Mouse (Mus musculus): ENCODE measurements around the gene Ddah2. TPM values are rescaled to one million over a fixed set of nuclear protein-coding genes. Genes with fewer than 3 reads are reported as not detected.

Gene Ddah2
- polyA plus RNA-seq, 1 experiment, result 54.0 TPM

GRCm38 (mm10) chr17:35104754-35105153 is 45.9 kb downstream of the Ddah2 start:
- no peaks in the 10 kb centered on the region for H3K27me3 ChIP-seq (ENCODE audit: control insufficient read depth, insufficient read depth, low read length)
- no peak for TF ChIP-seq POLR2A (IDR thresholded peaks at IDR 0.05; ENCODE audit: control insufficient read depth, extremely low read depth, insufficient read depth, low read length, poor library complexity)
- H3K4me1 ChIP-seq (replicated peaks; ENCODE audit: control insufficient read depth, insufficient read depth, low read length), result peaks cover 2% of the 10 kb centered on the region; the same call in 1 of the 2 replicates
- H3K4me3 ChIP-seq (ENCODE audit: control insufficient read depth, insufficient read depth, low read length), result no peak overlapping the region
- no peak overlapping the region for H3K27ac ChIP-seq (ENCODE audit: control insufficient read depth, insufficient read depth, low read length)
- no peak for DNase-seq
- peaks cover 28% of the 10 kb centered on the region for H3K36me3 ChIP-seq (ENCODE audit: control insufficient read depth, insufficient read depth, low read length)
- 85% methylated on average over 6 of the region's 6 CpGs for WGBS

DNA sequence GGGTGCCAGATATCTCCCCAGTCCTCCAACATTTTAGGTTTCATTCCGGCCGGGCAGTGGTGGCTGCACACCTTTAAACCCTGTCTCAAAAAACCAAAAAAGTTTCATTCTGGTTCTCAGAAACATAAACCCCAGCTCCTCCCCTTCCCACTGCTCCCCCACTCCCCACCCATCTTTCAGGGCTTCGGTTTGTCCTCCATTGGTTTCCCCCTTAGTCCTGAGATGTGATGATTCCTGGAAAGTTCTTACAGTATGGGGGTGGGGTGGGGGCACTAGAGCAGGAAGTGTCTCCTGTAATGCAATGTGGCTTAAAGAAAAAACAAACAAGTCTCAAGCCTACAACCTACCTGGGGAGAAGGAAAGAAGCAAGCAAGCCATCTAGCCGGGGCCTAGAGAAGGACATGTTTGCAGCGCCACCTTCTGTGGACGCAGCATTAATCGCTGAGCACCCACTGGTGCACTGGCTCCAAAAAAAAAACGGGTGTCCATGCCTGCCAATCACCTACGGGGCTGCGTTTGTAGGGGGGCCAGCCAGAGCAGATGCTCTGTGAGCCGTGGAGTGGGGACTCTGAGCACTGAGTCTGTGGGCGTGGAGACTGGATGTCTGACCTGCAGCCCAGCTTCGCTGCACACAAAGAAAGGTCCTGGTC is 47.0 kb downstream of the Ddah2 start:
- peaks cover 2% of the 10 kb centered on the region; the same call in 1 of the 2 replicates for H3K4me1 ChIP-seq (replicated peaks; ENCODE audit: control insufficient read depth, insufficient read depth, low read length)
- H3K4me3 ChIP-seq (ENCODE audit: control insufficient read depth, insufficient read depth, low read length), result no peak overlapping the region
- H3K27me3 ChIP-seq (ENCODE audit: control insufficient read depth, insufficient read depth, low read length), result no peaks in the 10 kb centered on the region
- no peak overlapping the region for H3K27ac ChIP-seq (ENCODE audit: control insufficient read depth, insufficient read depth, low read length)
- DNase-seq, result peak; percentile 30
- TF ChIP-seq POLR2A (IDR thresholded peaks at IDR 0.05; ENCODE audit: control insufficient read depth, extremely low read depth, insufficient read depth, low read length, poor library complexity) (no peak), CTCF (IDR thresholded peaks at IDR 0.05; ENCODE audit: borderline replicate concordance, control insufficient read depth, extremely low read depth, insufficient read depth, low read length, poor library complexity) (0 out of 2 replicates have a peak, but pooled peaks have one; percentile 12)
- 24% methylated on average over 13 of the region's 13 CpGs for WGBS
- peaks cover 19% of the 10 kb centered on the region for H3K36me3 ChIP-seq (ENCODE audit: control insufficient read depth, insufficient read depth, low read length)

DNA sequence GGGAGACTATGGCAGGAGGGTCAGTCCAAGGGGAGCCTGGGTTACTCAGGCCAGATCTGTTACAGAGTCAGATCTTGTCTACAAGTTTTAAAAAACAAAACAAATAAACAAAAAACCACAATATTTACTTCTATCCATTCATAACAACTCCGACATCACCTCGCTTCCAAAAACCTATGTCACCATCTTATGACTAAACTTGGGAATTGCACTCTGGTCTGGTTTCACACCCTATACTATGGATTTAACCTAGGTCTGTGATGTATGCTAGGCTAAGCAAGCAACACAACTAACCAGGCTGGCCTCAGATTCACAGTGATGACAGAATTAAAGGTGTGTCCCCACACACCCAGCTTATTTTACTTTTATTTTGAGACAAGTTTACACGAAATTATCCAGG is 47.7 kb downstream of the Ddah2 start:
- peaks cover 2% of the 10 kb centered on the region; the same call in 1 of the 2 replicates for H3K4me1 ChIP-seq (replicated peaks; ENCODE audit: control insufficient read depth, insufficient read depth, low read length)
- H3K4me3 ChIP-seq (ENCODE audit: control insufficient read depth, insufficient read depth, low read length), result no peak overlapping the region
- TF ChIP-seq CTCF (IDR thresholded peaks at IDR 0.05; ENCODE audit: borderline replicate concordance, control insufficient read depth, extremely low read depth, insufficient read depth, low read length, poor library complexity), result no peak
- TF ChIP-seq POLR2A (IDR thresholded peaks at IDR 0.05; ENCODE audit: control insufficient read depth, extremely low read depth, insufficient read depth, low read length, poor library complexity), result no peak
- no peak overlapping the region for H3K27ac ChIP-seq (ENCODE audit: control insufficient read depth, insufficient read depth, low read length)
- DNase-seq, result no peak
- 90% methylated on average over 3 of the region's 3 CpGs for WGBS
- no peaks in the 10 kb centered on the region for H3K27me3 ChIP-seq (ENCODE audit: control insufficient read depth, insufficient read depth, low read length)
- H3K36me3 ChIP-seq (ENCODE audit: control insufficient read depth, insufficient read depth, low read length), result peaks cover 12% of the 10 kb centered on the region; the same call in 1 of the 2 replicates

DNA sequence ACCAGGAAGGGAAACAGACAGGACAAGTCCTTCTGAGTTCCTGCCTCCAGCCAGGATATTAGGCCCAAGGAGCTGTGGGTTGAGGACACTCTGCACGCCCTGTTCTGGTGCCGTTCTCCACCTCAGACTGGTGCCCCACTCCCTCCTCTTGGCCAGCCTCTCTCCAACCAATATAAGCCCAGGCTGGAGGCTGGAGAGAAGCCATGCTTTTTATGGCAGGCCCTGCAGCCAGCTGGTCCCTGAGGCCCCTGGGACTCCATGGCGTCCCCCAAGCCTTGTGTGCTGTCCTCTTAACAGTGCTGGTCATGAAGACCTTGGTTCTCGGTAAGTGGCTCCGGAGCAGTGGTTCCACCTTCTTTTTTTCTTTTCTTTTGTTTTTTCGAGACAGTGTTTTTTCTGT is 49.3 kb downstream of the Ddah2 start, which contains the start of gene Ly6g5c:
TSS of gene Ly6g5c (plus strand) at position 183 of the 400 bp plus-strand sequence.
- Histone ChIP-seq H3K4me3 (ENCODE audit: control insufficient read depth, insufficient read depth, low read length) (no peak within 1 kb of the TSS), H3K36me3 (ENCODE audit: control insufficient read depth, insufficient read depth, low read length) (0 out of 2 replicates have a peak, but pooled peaks cover 3% of the 10 kb centered on the region), H3K27ac (ENCODE audit: control insufficient read depth, insufficient read depth, low read length) (no peak within 1 kb of the TSS), H3K4me1 (replicated peaks; ENCODE audit: control insufficient read depth, insufficient read depth, low read length) (peaks cover 2% of the 10 kb centered on the region; the same call in 1 of the 2 replicates), H3K27me3 (ENCODE audit: control insufficient read depth, insufficient read depth, low read length) (no peaks in the 10 kb centered on the region)
- TF ChIP-seq POLR2A (IDR thresholded peaks at IDR 0.05; ENCODE audit: control insufficient read depth, extremely low read depth, insufficient read depth, low read length, poor library complexity), result no peak
- TF ChIP-seq CTCF (IDR thresholded peaks at IDR 0.05; ENCODE audit: borderline replicate concordance, control insufficient read depth, extremely low read depth, insufficient read depth, low read length, poor library complexity), result no peak
- DNase-seq, result no peak
- WGBS, result 94% methylated on average over 6 of the region's 6 CpGs

Other genes with a start within 250 kb of the Ddah2 start
- 62.2 and 80.8 TPM in 2 replicates for gene Stk19, start 222.1 kb upstream of the Ddah2 start, polyA plus RNA-seq (2012; rRNA removed)
- 95.7 and 115 TPM in 2 replicates for gene Dxo, start 222.0 kb upstream of the Ddah2 start, polyA plus RNA-seq (2012; rRNA removed)
- gene Skiv2l, start 208.8 kb upstream of the Ddah2 start, polyA plus RNA-seq (2012; rRNA removed), result 209 TPM in 2 replicates
- 26.1 and 33.4 TPM in 2 replicates for gene Nelfe, start 208.6 kb upstream of the Ddah2 start, polyA plus RNA-seq (2012; rRNA removed)
- gene Cfb, start 196.5 kb upstream of the Ddah2 start, polyA plus RNA-seq (2012; rRNA removed), result 12.3 and 14.9 TPM in 2 replicates
- 15.0 and 16.3 TPM in 2 replicates for gene Zbtb12, start 179.6 kb upstream of the Ddah2 start, polyA plus RNA-seq (2012; rRNA removed)
- gene Gm20547, start 177.0 kb upstream of the Ddah2 start, polyA plus RNA-seq (2012; rRNA removed), result 0.03 TPM in 1 of 2 replicates, not detected in the other
- 12.9 and 18.4 TPM in 2 replicates for gene C2, start 160.8 kb upstream of the Ddah2 start, polyA plus RNA-seq (2012; rRNA removed)
- 372 and 380 TPM in 2 replicates for gene Ehmt2, start 160.6 kb upstream of the Ddah2 start, polyA plus RNA-seq (2012; rRNA removed)
- gene Slc44a4, start 144.6 kb upstream of the Ddah2 start, polyA plus RNA-seq (2012; rRNA removed), result 0.33 and 0.59 TPM in 2 replicates
- gene Neu1, start 127.8 kb upstream of the Ddah2 start, polyA plus RNA-seq (2012; rRNA removed), result 66.9 and 82.3 TPM in 2 replicates
- gene Hspa1b, start 99.8 kb upstream of the Ddah2 start, polyA plus RNA-seq (2012; rRNA removed), result 22.7 and 26.5 TPM in 2 replicates
- not detected in 2 replicates for gene Gm20481, start 89.1 kb upstream of the Ddah2 start, polyA plus RNA-seq (2012; rRNA removed)
- gene Hspa1a, start 86.9 kb upstream of the Ddah2 start, polyA plus RNA-seq (2012; rRNA removed), result 10.0 and 12.2 TPM in 2 replicates
- 0.06 and 0.28 TPM in 2 replicates for gene Hspa1l, start 86.3 kb upstream of the Ddah2 start, polyA plus RNA-seq (2012; rRNA removed)
- gene Lsm2, start 77.2 kb upstream of the Ddah2 start, polyA plus RNA-seq (2012; rRNA removed), result 207 and 265 TPM in 2 replicates
- gene Vars, start 58.0 kb upstream of the Ddah2 start, polyA plus RNA-seq (2012; rRNA removed), result 404 and 545 TPM in 2 replicates
- 1.1 and 1.5 TPM in 2 replicates for gene Vwa7, start 42.5 kb upstream of the Ddah2 start, polyA plus RNA-seq (2012; rRNA removed)
- gene Sapcd1, start 31.0 kb upstream of the Ddah2 start, polyA plus RNA-seq (2012; rRNA removed), result 12.3 and 18.3 TPM in 2 replicates
- gene Msh5, start 12.3 kb upstream of the Ddah2 start, polyA plus RNA-seq (2012; rRNA removed), result 15.5 and 20.0 TPM in 2 replicates
- 316 and 321 TPM in 2 replicates for gene Clic1, start 9.1 kb upstream of the Ddah2 start, polyA plus RNA-seq (2012; rRNA removed)
- gene Ly6g6c, start 6.4 kb downstream of the Ddah2 start, polyA plus RNA-seq (2012; rRNA removed), result 3.6 and 5.0 TPM in 2 replicates
- 0.18 and 0.20 TPM in 2 replicates for gene Mpig6b, start 7.1 kb downstream of the Ddah2 start, polyA plus RNA-seq (2012; rRNA removed)
- 2.3 and 3.4 TPM in 2 replicates for gene Ly6g6e, start 17.9 kb downstream of the Ddah2 start, polyA plus RNA-seq (2012; rRNA removed)
- 0.59 and 1.5 TPM in 2 replicates for gene Ly6g6d, start 19.0 kb downstream of the Ddah2 start, polyA plus RNA-seq (2012; rRNA removed)
- 0.66 and 1.3 TPM in 2 replicates for gene Ly6g6f, start 26.6 kb downstream of the Ddah2 start, polyA plus RNA-seq (2012; rRNA removed)
- 191 and 202 TPM in 2 replicates for gene Abhd16a, start 30.2 kb downstream of the Ddah2 start, polyA plus RNA-seq (2012; rRNA removed)
- gene Ly6g5c, start 49.2 kb downstream of the Ddah2 start, polyA plus RNA-seq (2012; rRNA removed), result 0.27 TPM in 1 of 2 replicates, not detected in the other
- 5.9 and 8.3 TPM in 2 replicates for gene Ly6g5b, start 56.4 kb downstream of the Ddah2 start, polyA plus RNA-seq (2012; rRNA removed)
- gene Gpank1, start 62.4 kb downstream of the Ddah2 start, polyA plus RNA-seq (2012; rRNA removed), result 35.2 and 37.8 TPM in 2 replicates
- 500 and 515 TPM in 2 replicates for gene Csnk2b, start 63.0 kb downstream of the Ddah2 start, polyA plus RNA-seq (2012; rRNA removed)
- gene D17H6S53E, start 67.3 kb downstream of the Ddah2 start, polyA plus RNA-seq (2012; rRNA removed), result 12.9 and 16.0 TPM in 2 replicates
- gene Apom, start 73.0 kb downstream of the Ddah2 start, polyA plus RNA-seq (2012; rRNA removed), result 0.55 and 0.85 TPM in 2 replicates
- gene Bag6, start 76.1 kb downstream of the Ddah2 start, polyA plus RNA-seq (2012; rRNA removed), result 411 TPM in 2 replicates
- 770 and 778 TPM in 2 replicates for gene Prrc2a, start 105.9 kb downstream of the Ddah2 start, polyA plus RNA-seq (2012; rRNA removed)
- 5.4 and 8.9 TPM in 2 replicates for gene Aif1, start 117.0 kb downstream of the Ddah2 start, polyA plus RNA-seq (2012; rRNA removed)
- gene Lst1, start 129.4 kb downstream of the Ddah2 start, polyA plus RNA-seq (2012; rRNA removed), result 30.7 and 49.6 TPM in 2 replicates
- gene Ltb, start 135.4 kb downstream of the Ddah2 start, polyA plus RNA-seq (2012; rRNA removed), result 358 and 375 TPM in 2 replicates
- 11.3 and 11.4 TPM in 2 replicates for gene Tnf, start 143.0 kb downstream of the Ddah2 start, polyA plus RNA-seq (2012; rRNA removed)
- 14.4 and 14.5 TPM in 2 replicates for gene Lta, start 146.3 kb downstream of the Ddah2 start, polyA plus RNA-seq (2012; rRNA removed)
- 0.29 TPM in 1 of 2 replicates, not detected in the other for gene Gm16181, start 161.8 kb downstream of the Ddah2 start, polyA plus RNA-seq (2012; rRNA removed)
- gene Atp6v1g2, start 174.6 kb downstream of the Ddah2 start, polyA plus RNA-seq (2012; rRNA removed), result 7.9 TPM in 2 replicates
- gene Nfkbil1, start 176.8 kb downstream of the Ddah2 start, polyA plus RNA-seq (2012; rRNA removed), result 34.2 and 41.3 TPM in 2 replicates
- 778 and 831 TPM in 2 replicates for gene Ddx39b, start 182.7 kb downstream of the Ddah2 start, polyA plus RNA-seq (2012; rRNA removed)
- 873 and 1,061 TPM in 2 replicates for gene H2-D1, start 203.7 kb downstream of the Ddah2 start, polyA plus RNA-seq (2012; rRNA removed)